Mouse (Mus musculus) megakaryocyte, embryonic 14.5 days (primary cell): ENCODE results near the gene Tex33. TPM values are rescaled to one million over a fixed set of nuclear protein-coding genes. Genes with fewer than 3 reads are reported as not detected.

Experiments used
- H3K27me3 ChIP-seq: replicated peaks from 2 replicates; pipeline ENCODE3; 2012; ENCODE audit warnings: inconsistent platforms
- H3K36me3 ChIP-seq: replicated peaks from 2 replicates; pipeline ENCODE3; 2012; ENCODE audit warnings: low read length, inconsistent platforms, mixed read lengths
- H3K4me1 ChIP-seq: 2 replicates; pipeline ENCODE4 v1.6.1; 2012; ENCODE audit warnings: inconsistent platforms
- H3K4me3 ChIP-seq: replicated peaks from 2 replicates; pipeline ENCODE3; 2012; ENCODE audit warnings: moderate library complexity, mild to moderate bottlenecking, inconsistent platforms
- H3K9me3 ChIP-seq: 2 replicates; pipeline ENCODE4 v1.6.1; 2012; ENCODE audit warnings: inconsistent platforms
- FLI1 ChIP-seq: IDR thresholded peaks from 2 replicates; pipeline ENCODE4 v1.6.1; 2012; ENCODE audit warnings: low read length, inconsistent platforms, mixed read lengths
- GATA1 ChIP-seq: IDR thresholded peaks from 3 replicates; pipeline ENCODE4 v1.6.1; 2012; ENCODE audit warnings: mixed read lengths, low read length, inconsistent platforms, borderline replicate concordance
- polyA plus RNA-seq: library from polyadenylated mRNA; stranded (reverse); fragments of >175 nt; gene quantifications from 2 replicates; pipeline ENCODE4 v1.2.3, GENCODE M21; 2012; ENCODE audit warnings: low replicate concordance; ENCODE audit not compliant: insufficient read depth

Gene Tex33
- polyA plus RNA-seq, 1 experiment, result not detected

GRCm38 (mm10) chr15:78416937-78417336 lies 21.2 kb upstream of the Tex33 start:
- H3K9me3 ChIP-seq, result no peaks in the 10 kb centered on the region

DNA sequence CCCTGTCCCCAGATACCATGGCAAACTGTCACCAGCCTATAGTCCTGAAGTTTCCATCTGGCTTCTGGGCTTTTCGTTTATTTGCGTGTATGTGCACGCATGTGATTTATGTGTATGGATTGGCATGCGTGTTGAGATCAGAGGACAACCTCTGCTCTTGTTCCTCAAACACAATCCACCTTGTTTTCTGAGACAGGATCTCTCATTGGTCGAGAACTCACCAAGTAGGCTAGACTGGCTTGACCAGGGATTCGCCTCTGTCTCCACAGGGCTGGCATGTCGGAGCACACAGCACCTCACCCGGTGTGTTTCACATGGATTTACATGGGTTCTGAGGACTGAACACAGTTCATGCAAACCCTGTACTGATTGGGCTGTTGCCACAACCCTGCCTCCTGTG lies 18.4 kb upstream of the Tex33 start:
- Histone ChIP-seq H3K27me3 (peaks cover 37% of the 10 kb centered on the region), H3K36me3 (peaks cover 46% of the 10 kb centered on the region), H3K4me1 (peaks cover 37% of the 10 kb centered on the region), H3K9me3 (no peaks in the 10 kb centered on the region), H3K4me3 (no peak overlapping the region)
- TF ChIP-seq GATA1 (no peak), FLI1 (no peak)

More at GRCm38 (mm10) chr15:78416937-78417336, 21.2 kb upstream of the Tex33 start:
- peaks cover 47% of the 10 kb centered on the region for H3K27me3 ChIP-seq
- H3K4me3 ChIP-seq, result no peak overlapping the region
- H3K36me3 ChIP-seq, result peaks cover 23% of the 10 kb centered on the region
- peaks cover 24% of the 10 kb centered on the region for H3K4me1 ChIP-seq
- TF ChIP-seq FLI1, result no peak
- no peak for TF ChIP-seq GATA1

DNA sequence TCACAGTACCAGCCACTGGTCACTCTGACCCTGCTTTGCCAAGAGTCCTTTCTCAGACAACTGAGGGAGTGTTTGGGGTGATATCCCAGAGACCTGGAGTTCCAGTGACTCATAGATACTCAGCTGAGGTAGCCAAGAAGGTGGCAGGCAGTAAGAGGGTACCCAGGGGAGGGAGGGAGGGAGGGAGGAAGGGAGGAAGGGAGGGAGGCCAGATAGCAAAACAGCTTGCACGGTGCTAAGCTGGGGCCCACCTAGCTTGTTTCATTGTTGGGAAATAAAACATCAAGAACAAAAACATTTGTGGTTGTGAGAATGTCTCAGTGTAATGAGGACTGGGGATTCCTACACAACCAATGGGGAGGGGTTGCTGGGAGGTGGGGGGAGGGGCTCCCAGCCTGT lies 18.0 kb upstream of the Tex33 start:
- H3K4me1 ChIP-seq, result peaks cover 37% of the 10 kb centered on the region

DNA sequence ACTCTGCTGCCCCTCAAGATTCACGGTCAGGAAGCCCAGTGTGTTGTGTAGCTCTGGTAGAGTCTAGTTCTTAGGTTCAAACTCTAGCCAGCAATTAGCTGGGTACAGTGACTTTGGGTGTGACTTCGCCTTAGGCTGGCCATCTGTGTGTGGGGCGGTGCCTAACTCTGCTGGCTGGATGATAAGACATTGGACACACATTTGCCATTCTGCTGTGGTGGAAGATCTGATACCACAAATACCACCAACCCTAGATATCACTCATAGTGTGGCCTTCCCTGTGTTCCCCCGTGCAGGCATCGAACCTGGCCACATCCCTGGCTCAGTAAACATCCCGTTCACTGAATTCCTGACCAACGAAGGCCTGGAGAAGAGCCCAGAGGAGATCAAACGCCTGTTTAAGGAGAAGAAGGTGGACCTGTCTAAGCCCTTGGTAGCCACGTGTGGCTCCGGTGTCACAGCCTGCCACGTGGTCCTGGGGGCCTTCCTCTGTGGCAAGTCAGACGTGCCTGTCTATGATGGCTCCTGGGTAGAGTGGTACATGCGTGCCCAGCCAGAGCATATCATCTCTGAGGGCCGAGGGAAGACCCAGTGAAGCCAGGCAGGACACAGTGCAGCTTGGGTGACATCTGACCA lies 17.5 kb upstream of the Tex33 start:
- H3K36me3 ChIP-seq, result peaks cover 46% of the 10 kb centered on the region

More for the DNA sequence above, 18.0 kb upstream of the Tex33 start:
- no peaks in the 10 kb centered on the region for H3K9me3 ChIP-seq
- H3K36me3 ChIP-seq, result peaks cover 46% of the 10 kb centered on the region
- no peak for TF ChIP-seq GATA1
- no peak for TF ChIP-seq FLI1
- H3K4me3 ChIP-seq, result no peak overlapping the region
- H3K27me3 ChIP-seq, result peaks cover 33% of the 10 kb centered on the region

DNA sequence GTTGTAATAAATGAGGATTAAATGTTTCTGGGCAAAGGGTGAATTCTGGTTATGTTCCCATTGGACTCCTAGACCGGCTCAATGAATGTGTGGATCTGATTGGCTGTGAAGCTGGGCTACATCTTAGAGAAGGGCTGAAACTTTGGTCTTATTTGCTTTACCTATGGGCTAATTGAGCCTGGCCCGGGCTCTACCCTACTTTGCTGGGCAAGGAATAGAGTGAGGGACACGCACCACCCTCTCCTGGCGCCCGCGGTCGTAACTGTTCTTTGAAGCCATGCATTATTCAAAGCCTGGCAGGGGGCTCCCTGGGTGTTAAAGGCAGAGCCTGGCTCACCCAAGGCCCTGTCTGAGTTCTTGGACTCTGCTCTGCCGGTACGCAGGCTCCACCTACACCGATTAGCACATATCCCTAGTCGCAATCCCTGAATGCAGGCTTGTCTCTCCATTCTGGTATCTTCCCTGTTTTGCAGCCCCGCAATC lies 13.9 kb upstream of the Tex33 start:
- H3K27me3 ChIP-seq, result peaks cover 17% of the 10 kb centered on the region
- H3K36me3 ChIP-seq, result peaks cover 46% of the 10 kb centered on the region
- H3K4me1 ChIP-seq, result peaks cover 69% of the 10 kb centered on the region
- TF ChIP-seq FLI1 (no peak), GATA1 (no peak)
- H3K9me3 ChIP-seq, result no peaks in the 10 kb centered on the region
- no peak overlapping the region for H3K4me3 ChIP-seq

More for the DNA sequence above, 17.5 kb upstream of the Tex33 start:
- H3K4me1 ChIP-seq, result peaks cover 38% of the 10 kb centered on the region
- no peaks in the 10 kb centered on the region for H3K9me3 ChIP-seq
- H3K27me3 ChIP-seq, result peaks cover 32% of the 10 kb centered on the region
- no peak for TF ChIP-seq GATA1
- TF ChIP-seq FLI1, result no peak
- peak overlapping the region; percentile 0 for H3K4me3 ChIP-seq

DNA sequence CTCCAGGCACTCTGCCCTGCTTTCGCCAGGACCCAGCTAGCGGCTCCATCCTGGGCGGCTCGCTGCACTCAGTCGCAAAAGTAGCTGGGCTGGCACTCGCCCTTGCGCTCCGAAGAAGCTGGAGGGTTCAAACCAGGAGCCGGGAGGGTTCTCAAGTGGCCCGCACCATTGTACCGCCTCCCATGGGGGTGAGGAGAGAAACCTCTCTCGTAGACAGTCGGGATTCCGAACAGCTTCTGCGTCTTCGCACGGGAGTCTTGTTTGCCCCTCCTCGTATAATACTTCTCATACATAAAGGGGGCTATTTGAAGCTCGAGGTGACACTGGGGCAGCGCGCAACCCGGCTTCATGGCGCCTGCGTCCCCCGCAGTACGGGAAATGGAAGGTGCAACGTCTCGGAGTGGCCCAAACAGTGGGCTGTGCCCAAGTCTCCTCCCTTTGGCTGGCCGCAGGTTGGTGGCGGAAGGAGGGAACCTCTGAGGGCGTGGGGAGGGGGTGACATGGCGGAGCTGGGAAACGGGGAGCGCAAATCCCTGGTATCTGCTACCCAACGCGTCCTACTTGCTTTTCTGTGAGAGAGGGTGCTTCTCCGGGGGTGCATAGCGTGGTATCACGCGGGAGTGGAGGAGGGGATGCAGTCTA lies 10.7 kb upstream of the Tex33 start, which contains the start of gene Mpst:
TSS of gene Mpst (plus strand) at position 124 of the 642 bp plus-strand sequence.
- no peaks in the 10 kb centered on the region for H3K9me3 ChIP-seq
- peaks cover 5% of the 10 kb centered on the region for H3K27me3 ChIP-seq
- H3K4me1 ChIP-seq, result peaks cover 71% of the 10 kb centered on the region
- H3K36me3 ChIP-seq, result peaks cover 18% of the 10 kb centered on the region
- no peak for TF ChIP-seq FLI1
- no peak for TF ChIP-seq GATA1
- peak within 1 kb of the TSS; percentile 96 for H3K4me3 ChIP-seq

GRCm38 (mm10) chr15:78405517-78406211 lies 10.0 kb upstream of the Tex33 start, which contains the start of gene Tst:
Tst (minus strand) TSS chr15:78405907.
- Histone ChIP-seq H3K27me3 (peaks cover 5% of the 10 kb centered on the region), H3K4me3 (peak within 1 kb of the TSS; percentile 96), H3K9me3 (no peaks in the 10 kb centered on the region), H3K36me3 (peaks cover 10% of the 10 kb centered on the region), H3K4me1 (peaks cover 71% of the 10 kb centered on the region)
- no peak for TF ChIP-seq GATA1
- no peak for TF ChIP-seq FLI1

GRCm38 (mm10) chr15:78405098-78405497 lies 9.4 kb upstream of the Tex33 start:
- Histone ChIP-seq H3K4me3 (peak overlapping the region; percentile 96), H3K9me3 (no peaks in the 10 kb centered on the region), H3K27me3 (peaks cover 3% of the 10 kb centered on the region), H3K36me3 (peaks cover 5% of the 10 kb centered on the region), H3K4me1 (peaks cover 73% of the 10 kb centered on the region)
- no peak for TF ChIP-seq FLI1
- no peak for TF ChIP-seq GATA1

- no peaks in the 10 kb centered on the region for H3K9me3 ChIP-seq
- H3K27me3 ChIP-seq, result peaks cover 4% of the 10 kb centered on the region
- peaks cover 6% of the 10 kb centered on the region for H3K36me3 ChIP-seq
- H3K4me1 ChIP-seq, result peaks cover 73% of the 10 kb centered on the region
- peak overlapping the region; percentile 34 for H3K4me3 ChIP-seq
- TF ChIP-seq FLI1 (no peak), GATA1 (no peak)
Observed at GRCm38 (mm10) chr15:78403896-78404295, 8.2 kb upstream of the Tex33 start.

DNA sequence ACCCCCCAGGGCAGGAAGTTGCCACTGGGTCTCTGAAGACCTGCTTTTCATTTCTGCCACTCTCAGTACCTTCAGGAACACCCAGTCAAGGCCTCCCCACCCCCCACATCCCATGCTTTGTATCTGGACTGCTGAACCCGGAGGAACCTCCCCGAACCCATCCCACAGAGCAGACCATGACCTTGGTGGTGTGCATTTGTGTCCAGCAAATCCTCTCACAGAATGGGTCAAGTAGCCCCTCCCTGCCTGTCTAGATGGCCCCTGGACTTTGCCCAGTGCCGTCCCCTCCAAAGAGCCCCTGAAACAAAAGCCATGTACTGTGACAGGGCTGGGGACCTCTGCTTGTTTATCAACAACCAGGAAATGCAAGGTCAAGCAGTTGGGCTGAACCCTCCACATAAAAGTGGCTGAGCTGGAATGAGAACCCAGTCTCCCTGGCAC lies 7.6 kb upstream of the Tex33 start:
- H3K4me3 ChIP-seq, result peak overlapping the region; percentile 15
- H3K36me3 ChIP-seq, result peaks cover 6% of the 10 kb centered on the region
- H3K27me3 ChIP-seq, result peaks cover 7% of the 10 kb centered on the region
- H3K4me1 ChIP-seq, result peaks cover 75% of the 10 kb centered on the region
- no peaks in the 10 kb centered on the region for H3K9me3 ChIP-seq
- TF ChIP-seq GATA1 (no peak), FLI1 (no peak)
